Mouse (Mus musculus) stomach, embryonic 16.5 days (tissue): ENCODE measurements around the gene Dhx37. TPM values are rescaled to one million over a fixed set of nuclear protein-coding genes. Genes with fewer than 3 reads are reported as not detected.

Experiments used
- ATAC-seq: fragments of 200-750 bp; cut with Nextera tagmentation; 2 replicates; pipeline ENCODE4 v1.8.0; 2017; ENCODE audit warnings: moderate number of reproducible peaks, moderate TSS enrichment; ENCODE audit not compliant: insufficient read depth, low FRiP score
- H3K27ac ChIP-seq: fragments of 300-500 bp; sonication (generic); 2 replicates; pipeline ENCODE4 v1.5.1; 2014; ENCODE audit warnings: low read length
- H3K27me3 ChIP-seq: fragments of 300-500 bp; sonication (generic); 2 replicates; pipeline ENCODE4 v1.6.1; 2014; ENCODE audit warnings: low read length, control low read depth, mixed read lengths; ENCODE audit not compliant: control insufficient read depth, insufficient read depth
- H3K36me3 ChIP-seq: fragments of 300-500 bp; sonication (generic); 2 replicates; pipeline ENCODE4 v1.6.1; 2014; ENCODE audit warnings: low read length; ENCODE audit not compliant: control insufficient read depth, insufficient read depth
- H3K4me1 ChIP-seq: fragments of 300-500 bp; sonication (generic); 2 replicates; pipeline ENCODE4 v1.6.1; 2014; ENCODE audit warnings: low read length, control low read depth, mixed read lengths; ENCODE audit not compliant: control insufficient read depth, insufficient read depth
- H3K4me2 ChIP-seq: fragments of 300-500 bp; sonication (generic); 2 replicates; pipeline ENCODE4 v1.6.1; 2014; ENCODE audit warnings: low read depth, low read length, mixed read lengths
- H3K4me3 ChIP-seq: fragments of 300-500 bp; sonication (generic); replicated peaks from 2 replicates; pipeline ENCODE4 v1.5.1; 2014; ENCODE audit warnings: mild to moderate bottlenecking, low read length
- H3K9ac ChIP-seq: fragments of 300-500 bp; sonication (generic); 2 replicates; pipeline ENCODE4 v1.6.1; 2014; ENCODE audit warnings: low read length
- H3K9me3 ChIP-seq: fragments of 300-500 bp; sonication (generic); replicated peaks from 2 replicates; pipeline ENCODE4 v1.6.1; 2016; ENCODE audit warnings: low read length, control low read depth; ENCODE audit not compliant: control insufficient read depth
- WGBS: fragments of 180-500 bp; shearing (Covaris S2); extraction: QIAGEN DNeasy Blood & Tissue Kit; methylation state at CpG from one replicate; pipeline ENCODE4 v1.1.7; 2014; 5-methylcytosine and 5-hydroxymethylcytosine counted together
- polyA plus RNA-seq: library from polyadenylated mRNA; unstranded; fragments of >200 nt; fragmentation: Nextera tagmentation; extraction: Ambion mirVana; gene quantifications from 2 replicates; pipeline ENCODE4 v1.2.1, GENCODE M21; 2015

Dhx37 gene
- 8.4 and 10.8 TPM in 2 replicates for polyA plus RNA-seq

- under 1% methylated on average over 46 of the region's 46 CpGs for WGBS
- peak; percentile 98 for ATAC-seq
- H3K9ac ChIP-seq, result peak within 1 kb of the TSS; percentile 87
- no peaks in the 10 kb centered on the region for H3K9me3 ChIP-seq
- peak within 1 kb of the TSS; percentile 70 for H3K4me3 ChIP-seq
- no peak within 1 kb of the TSS for H3K27ac ChIP-seq
- H3K27me3 ChIP-seq, result no peaks in the 10 kb centered on the region
- H3K4me2 ChIP-seq, result peak within 1 kb of the TSS; percentile 72
- peaks cover 11% of the 10 kb centered on the region for H3K4me1 ChIP-seq
- H3K36me3 ChIP-seq, result peaks cover 9% of the 10 kb centered on the region
These were observed at the start of gene Dhx37 for GRCm38 (mm10) chr5:125433793-125434337. Dhx37 (minus strand) TSS chr5:125434121.

- Histone ChIP-seq H3K4me3 (no peak overlapping the region), H3K9me3 (no peaks in the 10 kb centered on the region), H3K36me3 (peaks cover 12% of the 10 kb centered on the region), H3K27ac (no peak overlapping the region), H3K4me2 (no peak overlapping the region), H3K4me1 (peaks cover 18% of the 10 kb centered on the region), H3K9ac (no peak overlapping the region), H3K27me3 (no peaks in the 10 kb centered on the region)
- no peak for ATAC-seq
- WGBS, result 86% methylated on average over 7 of the region's 7 CpGs
These were observed 48.6 kb upstream of the Dhx37 start for GRCm38 (mm10) chr5:125482474-125482873.

- ATAC-seq, result no peak
These were observed 46.7 kb upstream of the Dhx37 start for GRCm38 (mm10) chr5:125480434-125481231.

GRCm38 (mm10) chr5:125479376-125479775, 45.5 kb upstream of the Dhx37 start:
- Histone ChIP-seq H3K36me3 (peaks cover 8% of the 10 kb centered on the region), H3K4me3 (no peak overlapping the region), H3K9ac (no peak overlapping the region), H3K9me3 (no peaks in the 10 kb centered on the region), H3K4me1 (peaks cover 30% of the 10 kb centered on the region), H3K27me3 (no peaks in the 10 kb centered on the region), H3K4me2 (no peak overlapping the region), H3K27ac (no peak overlapping the region)
- no peak for ATAC-seq
- 70% methylated on average over 3 of the region's 3 CpGs for WGBS

More at GRCm38 (mm10) chr5:125480434-125481231, 46.7 kb upstream of the Dhx37 start:
- Histone ChIP-seq H3K36me3 (peaks cover 11% of the 10 kb centered on the region), H3K4me3 (no peak overlapping the region), H3K27ac (peak overlapping the region; percentile 13; the same call in 1 of the 2 replicates), H3K4me1 (peaks cover 30% of the 10 kb centered on the region), H3K4me2 (no peak overlapping the region), H3K9ac (0 out of 2 replicates have a peak overlapping the region, but pooled peaks have one; percentile 14), H3K9me3 (no peaks in the 10 kb centered on the region), H3K27me3 (no peaks in the 10 kb centered on the region)
- WGBS, result 68% methylated on average over 11 of the region's 11 CpGs

GRCm38 (mm10) chr5:125478037-125478436, 44.1 kb upstream of the Dhx37 start:
- peaks cover 30% of the 10 kb centered on the region for H3K4me1 ChIP-seq
- no peaks in the 10 kb centered on the region for H3K9me3 ChIP-seq
- H3K27me3 ChIP-seq, result no peaks in the 10 kb centered on the region
- peaks cover under 1% of the 10 kb centered on the region; the same call in 1 of the 2 replicates for H3K36me3 ChIP-seq
- H3K4me3 ChIP-seq, result no peak overlapping the region
- WGBS, result 74% methylated on average over 7 of the region's 7 CpGs
- peak overlapping the region; percentile 74 for H3K4me2 ChIP-seq
- no peak overlapping the region for H3K9ac ChIP-seq
- H3K27ac ChIP-seq, result no peak overlapping the region
- ATAC-seq, result no peak

- peak overlapping the region; percentile 90 for H3K9ac ChIP-seq
- no peak for ATAC-seq
- 62% methylated on average over 7 of the region's 7 CpGs for WGBS
- H3K4me3 ChIP-seq, result peak overlapping the region; percentile 93
- no peaks in the 10 kb centered on the region for H3K27me3 ChIP-seq
- peaks cover 30% of the 10 kb centered on the region for H3K4me1 ChIP-seq
- no peaks in the 10 kb centered on the region; the same call in 1 of the 2 replicates for H3K36me3 ChIP-seq
- no peak overlapping the region for H3K27ac ChIP-seq
- H3K9me3 ChIP-seq, result no peaks in the 10 kb centered on the region
- H3K4me2 ChIP-seq, result peak overlapping the region; percentile 74
These were observed 43.6 kb upstream of the Dhx37 start for GRCm38 (mm10) chr5:125477533-125477932.

- no peak for ATAC-seq
- H3K27ac ChIP-seq, result peak overlapping the region; percentile 85; the same call in 1 of the 2 replicates
- whole genome bisulfite sequencing, result 48% methylated on average over 7 of the region's 7 CpGs
These were observed 42.9 kb upstream of the Dhx37 start for GRCm38 (mm10) chr5:125476799-125477198.

GRCm38 (mm10) chr5:125476286-125476625, 42.3 kb upstream of the Dhx37 start:
- Histone ChIP-seq H3K4me1 (peaks cover 30% of the 10 kb centered on the region), H3K36me3 (no peaks in the 10 kb centered on the region), H3K4me2 (peak overlapping the region; percentile 74), H3K4me3 (peak overlapping the region; percentile 93), H3K9me3 (no peaks in the 10 kb centered on the region), H3K27me3 (no peaks in the 10 kb centered on the region), H3K27ac (peak overlapping the region; percentile 85), H3K9ac (peak overlapping the region; percentile 90)
- peak; percentile 9; the same call in 1 of the 2 replicates for ATAC-seq
- WGBS, result 8% methylated on average over 5 of the region's 5 CpGs

More at GRCm38 (mm10) chr5:125476799-125477198, 42.9 kb upstream of the Dhx37 start:
- Histone ChIP-seq H3K27me3 (no peaks in the 10 kb centered on the region), H3K36me3 (no peaks in the 10 kb centered on the region), H3K4me1 (peaks cover 30% of the 10 kb centered on the region), H3K9me3 (no peaks in the 10 kb centered on the region), H3K4me2 (peak overlapping the region; percentile 74), H3K9ac (peak overlapping the region; percentile 90), H3K4me3 (peak overlapping the region; percentile 93)
